Mouse (Mus musculus): Measurements from ENCODE around the gene Zfp655.
A peak's percentile ranks its signal among the peaks of the same experiment; 100 is the strongest.
"Not testable (repeated sequence)": the region's sequence is repeated elsewhere in the genome, so short reads cannot be mapped to it uniquely, and the experiment has no call there.

Zfp655 gene

DNA sequence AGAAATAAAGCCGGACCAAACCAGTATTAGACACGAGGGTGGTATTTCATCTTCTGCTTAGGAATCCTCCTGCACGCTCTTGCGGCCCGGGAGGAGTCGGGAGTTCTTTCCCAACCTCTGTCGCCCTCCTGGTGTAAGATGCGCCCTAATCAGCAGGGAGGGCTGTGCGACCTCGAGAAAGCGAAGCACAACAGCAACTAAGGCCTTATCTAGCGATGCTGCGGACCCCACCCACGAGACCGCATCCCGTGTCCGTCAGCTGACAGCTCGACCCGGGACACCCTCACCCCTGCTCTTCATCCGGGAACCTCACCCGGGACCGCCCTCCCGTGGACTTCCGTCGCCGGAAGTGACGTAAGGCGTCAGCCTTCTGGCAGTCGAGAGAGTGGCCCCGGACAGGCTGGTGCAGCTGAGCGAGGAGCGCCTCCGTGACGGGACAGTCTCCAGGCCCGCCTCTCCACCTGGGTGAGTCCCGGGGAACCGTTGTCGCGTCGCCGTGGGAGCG, at the start of gene Zfp655:
TSS of gene Zfp655 (plus strand) at position 349 of the 505 bp plus-strand sequence.
- peak; percentile 95 for DNase-seq (ENCODE audit: low read depth, low spot score)

GRCm38 (mm10) chr5:145185244-145185643, 46.3 kb upstream of the Zfp655 start:
- no peak for DNase-seq (ENCODE audit: low read depth, low spot score)

GRCm38 (mm10) chr5:145189416-145189815, 42.1 kb upstream of the Zfp655 start:
- no peak for DNase-seq (ENCODE audit: low read depth, low spot score)

- DNase-seq (ENCODE audit: low read depth, low spot score): no peak
Measured at GRCm38 (mm10) chr5:145190373-145190772, 41.1 kb upstream of the Zfp655 start.

- DNase-seq (ENCODE audit: low read depth, low spot score): peak; percentile 86
Measured at GRCm38 (mm10) chr5:145190875-145191798, 40.4 kb upstream of the Zfp655 start.

DNA sequence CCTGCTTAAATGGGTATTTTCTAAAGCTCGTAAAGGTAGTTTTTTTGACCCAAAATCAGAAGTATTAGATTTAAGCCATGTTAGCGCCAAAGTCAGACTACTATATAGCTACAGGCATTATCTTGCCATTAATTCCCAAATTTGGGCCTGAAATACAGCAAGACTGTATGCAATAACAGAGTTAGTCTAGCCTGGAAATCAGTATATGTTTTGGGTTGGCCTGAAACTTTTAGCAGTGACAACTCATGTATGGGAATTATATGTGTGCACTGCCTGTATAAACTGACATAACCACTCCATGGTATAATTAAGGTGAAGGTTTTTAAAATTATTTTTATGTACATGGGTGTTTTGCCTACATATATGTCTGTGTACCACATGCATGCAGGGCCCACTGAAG, 39.6 kb upstream of the Zfp655 start, which contains the start of gene Atp5j2:
TSS of gene Atp5j2 (minus strand) at position 101 of the 400 bp plus-strand sequence.
- no peak for DNase-seq (ENCODE audit: low read depth, low spot score)

DNA sequence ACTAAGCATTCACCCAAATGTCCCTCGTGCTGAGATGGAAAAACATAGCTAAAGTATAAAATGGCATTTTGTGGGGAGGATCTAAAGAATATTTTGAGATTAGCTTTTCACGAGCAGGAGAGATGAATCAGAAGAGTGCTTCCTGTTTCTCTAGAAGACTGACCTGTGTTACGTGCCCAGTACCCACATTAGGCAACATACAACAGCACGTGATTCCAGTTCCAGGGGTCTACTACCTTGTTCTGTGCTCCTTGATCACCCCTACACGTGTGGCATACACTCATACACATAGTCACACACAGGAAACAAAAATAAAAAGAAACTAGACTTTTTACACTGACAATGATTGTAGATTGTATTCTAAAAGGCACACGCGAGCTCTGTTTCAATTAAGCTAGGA, 31.1 kb upstream of the Zfp655 start:
- no peak for DNase-seq (ENCODE audit: low read depth, low spot score)

- peak; percentile 39 for DNase-seq (ENCODE audit: low read depth, low spot score)
Measured at GRCm38 (mm10) chr5:145201321-145201991, 30.1 kb upstream of the Zfp655 start, which contains the start of gene Zkscan14. Gene Zkscan14 (minus strand): TSS chr5:145201868.

- DNase-seq (ENCODE audit: low read depth, low spot score): no peak
Measured at GRCm38 (mm10) chr5:145202446-145202845, 29.1 kb upstream of the Zfp655 start.

GRCm38 (mm10) chr5:145203936-145204691, 27.4 kb upstream of the Zfp655 start, which contains the start of gene Zkscan5:
Gene Zkscan5 (plus strand): TSS chr5:145204562.
- peak; percentile 97 for DNase-seq (ENCODE audit: low read depth, low spot score)

DNA sequence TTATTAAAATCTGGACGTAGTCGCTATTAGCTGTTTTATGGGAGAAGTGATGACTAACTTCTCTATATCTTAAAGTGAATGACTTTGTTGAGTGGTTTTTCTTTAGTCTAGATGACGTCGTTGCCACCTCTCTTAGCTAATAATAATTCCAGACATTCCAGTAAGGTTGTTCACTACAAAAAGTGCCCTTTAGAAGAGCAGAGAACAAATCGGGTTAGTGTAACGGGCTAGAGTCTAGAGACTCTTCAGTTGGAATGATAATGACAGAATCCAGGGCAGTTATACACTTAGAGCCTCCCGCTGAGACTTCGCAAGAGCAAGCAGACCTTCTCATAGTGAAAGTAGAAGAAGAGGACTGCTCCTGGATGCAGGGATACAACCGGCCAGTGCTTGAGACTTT, 26.5 kb upstream of the Zfp655 start:
- no peak for DNase-seq (ENCODE audit: low read depth, low spot score)

DNA sequence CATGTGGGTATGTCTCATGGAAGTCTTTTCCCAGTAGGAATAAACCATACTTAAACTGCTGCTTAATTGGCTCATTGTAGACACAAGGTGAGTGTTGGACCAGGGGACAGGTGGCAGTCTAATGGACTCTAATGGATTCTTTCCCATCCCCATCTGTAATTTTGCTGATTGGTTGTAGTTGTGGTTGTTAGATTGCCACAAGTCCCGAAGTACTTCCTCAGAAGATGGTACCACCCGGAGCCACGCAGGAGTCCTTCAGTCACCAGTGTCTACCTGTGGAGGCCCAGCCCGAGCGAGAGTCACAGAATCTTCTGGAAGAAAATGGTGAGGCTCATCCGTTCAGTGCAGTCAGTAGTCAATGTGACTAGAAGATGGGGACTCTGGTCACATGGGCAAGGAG, 24.1 kb upstream of the Zfp655 start:
- DNase-seq (ENCODE audit: low read depth, low spot score): no peak

- DNase-seq (ENCODE audit: low read depth, low spot score): no peak
Measured at GRCm38 (mm10) chr5:145207954-145208353, 23.6 kb upstream of the Zfp655 start.

DNA sequence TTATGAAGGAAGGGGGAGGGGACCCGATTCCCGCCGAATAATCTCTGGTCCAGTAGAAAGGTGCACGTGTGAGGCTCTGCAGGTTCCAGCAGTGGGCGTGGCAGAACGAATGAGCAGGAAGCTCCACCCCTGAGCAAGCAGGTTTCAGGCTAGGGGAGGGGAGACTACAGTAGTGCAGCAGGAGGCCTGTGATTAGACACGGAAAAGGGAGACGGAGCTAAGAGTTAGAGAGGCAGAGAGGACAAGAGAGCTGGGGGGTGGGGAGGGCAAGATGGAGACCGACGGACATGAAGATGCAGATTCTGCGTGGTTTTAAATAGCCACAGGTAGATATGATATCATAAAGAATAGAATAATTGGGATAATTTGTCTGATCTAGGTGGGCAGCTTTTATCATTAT, 23.1 kb upstream of the Zfp655 start:
- DNase-seq (ENCODE audit: low read depth, low spot score): not testable (repeated sequence)

- no peak for DNase-seq (ENCODE audit: low read depth, low spot score)
Measured at GRCm38 (mm10) chr5:145211340-145211739, 20.2 kb upstream of the Zfp655 start.

DNA sequence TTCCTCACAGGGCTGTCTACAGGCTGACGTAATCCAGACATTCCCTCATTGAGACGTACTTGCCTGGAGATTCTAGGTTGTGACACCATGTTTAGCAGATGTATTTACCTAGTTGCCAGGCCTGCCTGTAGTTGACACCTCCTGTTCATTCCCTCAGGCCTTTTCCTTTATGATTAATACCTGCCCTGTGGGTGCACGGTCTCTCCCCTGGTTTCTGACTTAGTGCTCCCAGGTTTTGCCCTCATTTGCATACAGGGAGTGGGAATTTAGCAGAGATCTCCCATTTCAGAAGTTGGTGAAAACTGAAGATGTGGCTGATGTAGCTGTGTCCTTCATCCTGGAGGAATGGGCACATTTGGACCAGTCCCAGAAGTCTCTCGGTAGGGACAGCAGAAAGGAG, 19.3 kb upstream of the Zfp655 start:
- no peak for DNase-seq (ENCODE audit: low read depth, low spot score)

- no peak for DNase-seq (ENCODE audit: low read depth, low spot score)
Measured at GRCm38 (mm10) chr5:145213505-145213904, 18.0 kb upstream of the Zfp655 start.

DNA sequence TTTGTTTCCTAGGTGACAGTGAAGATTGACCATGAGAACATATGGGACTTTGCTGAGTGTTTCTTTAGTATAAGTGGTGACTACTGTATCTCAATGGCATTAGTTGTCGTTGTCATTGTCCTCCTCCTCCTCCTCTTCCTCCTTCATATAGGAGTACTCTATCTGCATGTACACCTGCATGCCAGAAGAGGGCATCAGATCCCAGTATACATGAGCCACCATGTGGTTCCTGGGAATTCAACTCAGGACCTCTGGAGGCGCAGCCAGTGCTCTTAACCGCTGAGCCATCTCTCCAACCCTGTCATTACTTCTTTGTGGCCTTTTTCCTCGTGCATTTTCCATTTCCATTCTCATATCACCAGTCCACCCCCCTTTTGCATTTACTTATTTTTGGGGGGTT, 16.8 kb upstream of the Zfp655 start:
- no peak for DNase-seq (ENCODE audit: low read depth, low spot score)

- no peak for DNase-seq (ENCODE audit: low read depth, low spot score)
Measured at GRCm38 (mm10) chr5:145217746-145218145, 13.8 kb upstream of the Zfp655 start.

GRCm38 (mm10) chr5:145218206-145218605, 13.3 kb upstream of the Zfp655 start:
- DNase-seq (ENCODE audit: low read depth, low spot score): no peak

DNA sequence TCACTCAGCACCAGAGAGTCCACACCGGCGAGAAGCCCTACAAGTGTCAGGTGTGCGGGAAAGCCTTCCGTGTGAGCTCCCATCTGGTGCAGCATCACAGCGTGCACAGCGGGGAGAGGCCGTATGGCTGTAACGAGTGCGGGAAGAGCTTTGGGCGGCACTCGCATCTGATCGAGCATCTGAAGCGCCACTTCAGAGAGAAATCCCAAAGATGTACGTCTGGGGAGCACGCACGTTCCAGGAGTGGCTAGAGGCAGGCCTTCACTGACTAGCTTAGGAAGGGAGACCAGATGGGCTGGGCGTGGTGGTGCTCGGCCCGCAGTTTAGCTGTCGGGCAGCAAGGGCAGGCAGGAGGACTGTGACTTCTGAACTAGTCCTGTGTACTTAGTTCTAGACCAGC, 12.8 kb upstream of the Zfp655 start:
- DNase-seq (ENCODE audit: low read depth, low spot score): no peak

- DNase-seq (ENCODE audit: low read depth, low spot score): no peak
Measured at GRCm38 (mm10) chr5:145219981-145220380, 11.5 kb upstream of the Zfp655 start.
